Mouse (Mus musculus) limb, embryonic 10.5 days (tissue): ENCODE measurements at regions not wholly inside any gene's neighbourhood (a gene's known extent, or its start where the extent isn't known, plus 50 kb on each side); places are given as distances from the start of the nearest gene placed in this dataset.
"Not testable (repeated sequence)": the region's sequence is repeated elsewhere in the genome, so short reads cannot be mapped to it uniquely, and the experiment has no call there.

ENCODE experiments used
- DNase-seq: peaks from one replicate; pipeline ENCODE4 v3.0.0-alpha.2; 2017; ENCODE audit warnings: low spot score
- H3K27ac ChIP-seq: fragments of 300-500 bp; sonication (generic); 2 replicates; pipeline ENCODE4 v1.5.1; 2016; ENCODE audit warnings: mild to moderate bottlenecking
- H3K27me3 ChIP-seq: fragments of 300-500 bp; sonication (generic); 2 replicates; pipeline ENCODE4 v1.6.1; 2016; ENCODE audit warnings: low read depth, mild to moderate bottlenecking; ENCODE audit not compliant: poor library complexity, severe bottlenecking
- H3K36me3 ChIP-seq: fragments of 300-500 bp; sonication (generic); 2 replicates; pipeline ENCODE4 v1.6.1; 2016; ENCODE audit warnings: mild to moderate bottlenecking, moderate library complexity
- H3K4me1 ChIP-seq: fragments of 300-500 bp; sonication (generic); 2 replicates; pipeline ENCODE4 v1.6.1; 2016
- H3K4me3 ChIP-seq: fragments of 300-500 bp; sonication (generic); 2 replicates; pipeline ENCODE4 v1.5.1; 2016; ENCODE audit warnings: mild to moderate bottlenecking, moderate library complexity
- H3K9me3 ChIP-seq: fragments of 300-500 bp; sonication (generic); replicated peaks from 2 replicates; pipeline ENCODE4 v1.6.1; 2016; ENCODE audit warnings: mild to moderate bottlenecking
- WGBS: fragments of 180-500 bp; shearing (Covaris S2); methylation state at CpG from one replicate; pipeline ENCODE4 v1.1.7; 2016; 5-methylcytosine and 5-hydroxymethylcytosine counted together

- H3K27ac ChIP-seq = not testable (repeated sequence)
- WGBS = 92% methylated on average over 5 of the region's 5 CpGs
Observed at GRCm38 (mm10) chr4:23656671-23657070, 839.6 kb upstream of the Mms22l start.

GRCm38 (mm10) chr4:23668896-23669295 is 827.4 kb upstream of the Mms22l start:
- Histone ChIP-seq H3K4me3 (no peak overlapping the region), H3K27ac (no peak overlapping the region), H3K36me3 (no peaks in the 10 kb centered on the region), H3K4me1 (no peaks in the 10 kb centered on the region), H3K9me3 (no peaks in the 10 kb centered on the region), H3K27me3 (no peaks in the 10 kb centered on the region)
- WGBS = 86% methylated on average over 2 of the region's 2 CpGs
- no peak for DNase-seq

More at GRCm38 (mm10) chr4:23656671-23657070, 839.6 kb upstream of the Mms22l start:
- H3K36me3 ChIP-seq, H3K4me1 ChIP-seq, H3K4me3 ChIP-seq, H3K27me3 ChIP-seq, H3K9me3 ChIP-seq, DNase-seq: not testable (repeated sequence)

- Histone ChIP-seq H3K4me1 (no peaks in the 10 kb centered on the region), H3K36me3 (no peaks in the 10 kb centered on the region), H3K9me3 (no peaks in the 10 kb centered on the region), H3K27me3 (no peaks in the 10 kb centered on the region), H3K4me3 (no peak overlapping the region), H3K27ac (no peak overlapping the region)
- no peak for DNase-seq
Observed at GRCm38 (mm10) chr4:23703626-23704025, 792.6 kb upstream of the Mms22l start.

GRCm38 (mm10) chr4:23710716-23711115 is 785.5 kb upstream of the Mms22l start:
- Histone ChIP-seq H3K36me3 (no peaks in the 10 kb centered on the region), H3K4me1 (no peaks in the 10 kb centered on the region), H3K27me3 (no peaks in the 10 kb centered on the region), H3K9me3 (no peaks in the 10 kb centered on the region), H3K27ac (no peak overlapping the region), H3K4me3 (no peak overlapping the region)
- DNase-seq = no peak
- 90% methylated on average over 2 of the region's 2 CpGs for WGBS

GRCm38 (mm10) chr4:23713781-23714415 is 782.4 kb upstream of the Mms22l start:
- no peak for DNase-seq
- H3K27me3 ChIP-seq = no peaks in the 10 kb centered on the region
- no peaks in the 10 kb centered on the region for H3K9me3 ChIP-seq
- H3K36me3 ChIP-seq = no peaks in the 10 kb centered on the region
- H3K4me1 ChIP-seq = no peaks in the 10 kb centered on the region
- no peak overlapping the region for H3K27ac ChIP-seq
- H3K4me3 ChIP-seq = no peak overlapping the region
- WGBS = 85% methylated on average over 8 of the region's 8 CpGs

- H3K27me3 ChIP-seq = no peaks in the 10 kb centered on the region
- H3K9me3 ChIP-seq = no peaks in the 10 kb centered on the region
- no peaks in the 10 kb centered on the region for H3K36me3 ChIP-seq
- WGBS = 81% methylated on average over 2 of the region's 2 CpGs
- no peak overlapping the region for H3K27ac ChIP-seq
- no peak overlapping the region for H3K4me3 ChIP-seq
- H3K4me1 ChIP-seq = no peaks in the 10 kb centered on the region
- no peak for DNase-seq
Observed at GRCm38 (mm10) chr4:23727846-23728245, 768.4 kb upstream of the Mms22l start.

GRCm38 (mm10) chr4:23732471-23732870 is 763.8 kb upstream of the Mms22l start:
- DNase-seq = no peak
- H3K4me1 ChIP-seq = no peaks in the 10 kb centered on the region
- no peak overlapping the region for H3K4me3 ChIP-seq
- no peaks in the 10 kb centered on the region for H3K27me3 ChIP-seq
- no peaks in the 10 kb centered on the region for H3K36me3 ChIP-seq
- 57% methylated on average over 4 of the region's 4 CpGs for WGBS
- no peak overlapping the region for H3K27ac ChIP-seq
- no peaks in the 10 kb centered on the region for H3K9me3 ChIP-seq

- no peaks in the 10 kb centered on the region for H3K9me3 ChIP-seq
- H3K4me3 ChIP-seq = no peak overlapping the region
- H3K36me3 ChIP-seq = no peaks in the 10 kb centered on the region
- H3K27me3 ChIP-seq = no peaks in the 10 kb centered on the region
- no peak for DNase-seq
- WGBS = 89% methylated on average over 7 of the region's 7 CpGs
- H3K4me1 ChIP-seq = no peaks in the 10 kb centered on the region
- no peak overlapping the region for H3K27ac ChIP-seq
Observed at GRCm38 (mm10) chr4:23744079-23744478, 752.2 kb upstream of the Mms22l start.

GRCm38 (mm10) chr4:23758005-23758404 is 738.2 kb upstream of the Mms22l start:
- H3K4me3 ChIP-seq = no peak overlapping the region
- peaks cover 11% of the 10 kb centered on the region for H3K4me1 ChIP-seq
- no peak overlapping the region for H3K27ac ChIP-seq
- no peaks in the 10 kb centered on the region for H3K36me3 ChIP-seq
- DNase-seq = no peak
- no peaks in the 10 kb centered on the region for H3K9me3 ChIP-seq
- no peaks in the 10 kb centered on the region for H3K27me3 ChIP-seq

GRCm38 (mm10) chr4:23787417-23788204 is 708.6 kb upstream of the Mms22l start:
- Histone ChIP-seq H3K4me3 (no peak overlapping the region), H3K27ac (no peak overlapping the region), H3K9me3 (no peaks in the 10 kb centered on the region), H3K27me3 (no peaks in the 10 kb centered on the region), H3K4me1 (no peaks in the 10 kb centered on the region), H3K36me3 (no peaks in the 10 kb centered on the region)
- DNase-seq = no peak
- 80% methylated on average over 4 of the region's 4 CpGs for WGBS

GRCm38 (mm10) chr4:23823516-23823915 is 672.7 kb upstream of the Mms22l start:
- Histone ChIP-seq H3K4me1 (no peaks in the 10 kb centered on the region), H3K9me3 (no peaks in the 10 kb centered on the region), H3K27me3 (no peaks in the 10 kb centered on the region), H3K27ac (no peak overlapping the region), H3K4me3 (no peak overlapping the region), H3K36me3 (no peaks in the 10 kb centered on the region)
- WGBS = 77% methylated on average over 2 of the region's 2 CpGs
- no peak for DNase-seq

GRCm38 (mm10) chr4:23826885-23827284 is 669.4 kb upstream of the Mms22l start:
- WGBS = 8% methylated on average over 2 of the region's 2 CpGs

GRCm38 (mm10) chr4:23832385-23833164 is 663.7 kb upstream of the Mms22l start:
- 77% methylated on average over 7 of the region's 7 CpGs for WGBS
- Histone ChIP-seq H3K9me3 (no peaks in the 10 kb centered on the region), H3K4me3 (no peak overlapping the region), H3K4me1 (no peaks in the 10 kb centered on the region), H3K36me3 (no peaks in the 10 kb centered on the region), H3K27ac (no peak overlapping the region), H3K27me3 (no peaks in the 10 kb centered on the region)
- no peak for DNase-seq

More at GRCm38 (mm10) chr4:23826885-23827284, 669.4 kb upstream of the Mms22l start:
- Histone ChIP-seq H3K27me3 (no peaks in the 10 kb centered on the region), H3K4me3 (no peak overlapping the region), H3K9me3 (no peaks in the 10 kb centered on the region), H3K36me3 (no peaks in the 10 kb centered on the region), H3K4me1 (no peaks in the 10 kb centered on the region), H3K27ac (no peak overlapping the region)
- no peak for DNase-seq
